In genomic region chr5:114658255-114658654, GRCm38 (mm10) we compare ENCODE assay signal across 8 mouse cellular contexts. TPM values are rescaled to one million over a fixed set of nuclear protein-coding genes. Genes with fewer than 3 reads are reported as not detected.
DNase-seq lines count a peak whose midpoint lies in the region; ATAC-seq lines count a peak whose summit lies in the region.

Trpv4 (minus strand) TSS chr5:114658421.

- 0 out of 2 replicates have a peak, but pooled peaks cover 4% of the 10 kb centered on the region for H3K4me1 ChIP-seq in neural tube, embryonic 11.5 days (ENCODE audit: control insufficient read depth, insufficient read depth, low read length)
- peaks cover 11% of the 10 kb centered on the region for H3K4me1 ChIP-seq in forebrain, embryonic 12.5 days
- H3K4me1 ChIP-seq in intestine, embryonic 15.5 days (replicated peaks) = peaks cover 15% of the 10 kb centered on the region
- peaks cover 11% of the 10 kb centered on the region for H3K4me1 ChIP-seq in midbrain, embryonic 12.5 days

- no peaks in the 10 kb centered on the region for H3K36me3 ChIP-seq in neural tube, embryonic 11.5 days (ENCODE audit: control insufficient read depth, insufficient read depth, low read length)
- H3K36me3 ChIP-seq in forebrain, embryonic 12.5 days (replicated peaks) = no peaks in the 10 kb centered on the region
- no peaks in the 10 kb centered on the region for H3K36me3 ChIP-seq in intestine, embryonic 15.5 days
- H3K36me3 ChIP-seq in midbrain, embryonic 12.5 days = no peaks in the 10 kb centered on the region

- peaks cover 36% of the 10 kb centered on the region for H3K27me3 ChIP-seq in neural tube, embryonic 11.5 days (ENCODE audit: control insufficient read depth, insufficient read depth, low read length)
- H3K27me3 ChIP-seq in forebrain, embryonic 12.5 days = peaks cover 63% of the 10 kb centered on the region
- H3K27me3 ChIP-seq in intestine, embryonic 15.5 days (replicated peaks) = peaks cover 35% of the 10 kb centered on the region
- peaks cover 66% of the 10 kb centered on the region for H3K27me3 ChIP-seq in midbrain, embryonic 12.5 days

- no peak for DNase-seq in neural tube, embryonic 11.5 days (ENCODE audit: low spot score)
- DNase-seq in neural tube, embryonic 10.5 days (ENCODE audit: extremely low spot score, low spot score) = no peak
- DNase-seq in cerebellum, postnatal 4 days (ENCODE audit: low spot score in 2 of 2) = no peak
- no peak for DNase-seq in cerebellum, adult 9-11 months
- DNase-seq in adrenal gland, adult 18-20 months (ENCODE audit: low spot score in 2 of 2) = no peak

- H3K9me3 ChIP-seq in neural tube, embryonic 11.5 days (ENCODE audit: control insufficient read depth, low read length) = no peaks in the 10 kb centered on the region
- H3K9me3 ChIP-seq in forebrain, embryonic 12.5 days = no peaks in the 10 kb centered on the region
- no peaks in the 10 kb centered on the region for H3K9me3 ChIP-seq in intestine, embryonic 15.5 days
- no peaks in the 10 kb centered on the region for H3K9me3 ChIP-seq in midbrain, embryonic 12.5 days

- peak within 1 kb of the TSS; percentile 61 for H3K4me2 ChIP-seq in neural tube, embryonic 11.5 days (ENCODE audit: low read depth)
- peak within 1 kb of the TSS; percentile 73 for H3K4me2 ChIP-seq in forebrain, embryonic 12.5 days
- H3K4me2 ChIP-seq in intestine, embryonic 15.5 days (replicated peaks) = peak within 1 kb of the TSS; percentile 98
- H3K4me2 ChIP-seq in midbrain, embryonic 12.5 days (replicated peaks) = peak within 1 kb of the TSS; percentile 63

- H3K27ac ChIP-seq in neural tube, embryonic 11.5 days (ENCODE audit: low read depth, low read length) = no peak within 1 kb of the TSS
- H3K27ac ChIP-seq in forebrain, embryonic 12.5 days = no peak within 1 kb of the TSS
- no peak within 1 kb of the TSS for H3K27ac ChIP-seq in intestine, embryonic 15.5 days
- H3K27ac ChIP-seq in midbrain, embryonic 12.5 days (replicated peaks) = no peak within 1 kb of the TSS

- peak within 1 kb of the TSS; percentile 26 for H3K9ac ChIP-seq in neural tube, embryonic 11.5 days (ENCODE audit: low read length)
- H3K9ac ChIP-seq in forebrain, embryonic 12.5 days = peak within 1 kb of the TSS; percentile 47
- peak within 1 kb of the TSS; percentile 56 for H3K9ac ChIP-seq in intestine, embryonic 15.5 days
- H3K9ac ChIP-seq in midbrain, embryonic 12.5 days (replicated peaks) = peak within 1 kb of the TSS; percentile 37

- peak within 1 kb of the TSS; percentile 34 for H3K4me3 ChIP-seq in neural tube, embryonic 11.5 days (ENCODE audit: low read depth, low read length)
- peak within 1 kb of the TSS; percentile 46 for H3K4me3 ChIP-seq in forebrain, embryonic 12.5 days (replicated peaks)
- H3K4me3 ChIP-seq in intestine, embryonic 15.5 days (replicated peaks) = peak within 1 kb of the TSS; percentile 51
- H3K4me3 ChIP-seq in midbrain, embryonic 12.5 days = peak within 1 kb of the TSS; percentile 40

- ATAC-seq in neural tube, embryonic 11.5 days (ENCODE audit: insufficient read depth, low FRiP score, low TSS enrichment) = no peak
- 0 out of 2 replicates have a peak, but pooled peaks have one; percentile 27 for ATAC-seq in forebrain, embryonic 12.5 days (ENCODE audit: low FRiP score)
- peak; percentile 57 for ATAC-seq in intestine, embryonic 15.5 days
- ATAC-seq in midbrain, embryonic 12.5 days (ENCODE audit: low FRiP score, low read depth) = no peak

- 2% methylated on average over 40 of the region's 47 CpGs for WGBS in neural tube, embryonic 11.5 days
- WGBS in forebrain, embryonic 12.5 days = under 1% methylated on average over 27 of the region's 47 CpGs
- WGBS in intestine, embryonic 15.5 days = 1% methylated on average over 45 of the region's 47 CpGs
- WGBS in midbrain, embryonic 12.5 days = 1% methylated on average over 43 of the region's 47 CpGs

RNA-seq across cellular contexts. Expression of gene Trpv4, which starts in this region (rescaled TPM):
- polyA plus RNA-seq in neural tube, embryonic 11.5 days (2014; fragmentation: Nextera tagmentation; extraction: Ambion mirVana) = 0.32 and 0.81 TPM in 2 replicates
- polyA plus RNA-seq in forebrain, embryonic 12.5 days (2016; fragmentation: Nextera tagmentation; extraction: Ambion mirVana) = 0.67 and 0.69 TPM in 2 replicates
- polyA plus RNA-seq in intestine, embryonic 15.5 days (2015; fragmentation: Nextera tagmentation; extraction: Ambion mirVana) = 0.92 and 1.0 TPM in 2 replicates
- 0.20 and 0.69 TPM in 2 replicates for polyA plus RNA-seq in midbrain, embryonic 12.5 days (2016; fragmentation: Nextera tagmentation; extraction: Ambion mirVana)
- total RNA-seq in adrenal gland, adult 18-20 months (2021) = 1 to 10 TPM; 3.0 to 4.6 TPM

Comparison
In these comparisons a context has a peak if more than half of its experiments do, and no peak if none do; other contexts are left out.
1. Peak in ATAC-seq, H3K4me3 ChIP-seq, H3K9ac ChIP-seq and H3K4me2 ChIP-seq in forebrain, embryonic 12.5 days; RNA of the gene not detected or under 1 TPM.